Mouse (Mus musculus): ENCODE measurements around the gene Zfp61. TPM values are rescaled to one million over a fixed set of nuclear protein-coding genes. Genes with fewer than 3 reads are reported as not detected.

Gene Zfp61
- total and polyA plus RNA-seq, 2 experiments from 2014 or later = 3.4 to 6.8 TPM

- ATAC-seq (ENCODE audit: insufficient read depth, low read depth) (no peak), DNase-seq (ENCODE audit: low spot score) (peak; percentile 20)
- H3K4me1 ChIP-seq (ENCODE audit: control insufficient read depth, insufficient read depth) = no peaks in the 10 kb centered on the region
- TF ChIP-seq CTCF (IDR thresholded peaks at IDR 0.05; ENCODE audit: low read depth) (peak; percentile 67), EP300 (IDR thresholded peaks at IDR 0.05; ENCODE audit: low read depth) (no peak)
- no peak overlapping the region for H3K4me3 ChIP-seq (ENCODE audit: low read depth, low read length)
- H3K36me3 ChIP-seq (replicated peaks; ENCODE audit: control insufficient read depth, insufficient read depth, low read length) = no peaks in the 10 kb centered on the region
- H3K4me2 ChIP-seq (ENCODE audit: low read depth, low read length) = no peak overlapping the region
- no peaks in the 10 kb centered on the region for H3K9me3 ChIP-seq (replicated peaks; ENCODE audit: control insufficient read depth, low read length)
- H3K9ac ChIP-seq (replicated peaks; ENCODE audit: low read depth, low read length) = no peak overlapping the region
- WGBS = 9% methylated on average over 5 of the region's 5 CpGs
- no peak overlapping the region for H3K27ac ChIP-seq (ENCODE audit: low read depth)
- H3K27me3 ChIP-seq (ENCODE audit: control insufficient read depth, insufficient read depth, low read length) = peaks cover 20% of the 10 kb centered on the region
Observed at GRCm38 (mm10) chr7:24335699-24336309, 34.8 kb upstream of the Zfp61 start.

DNA sequence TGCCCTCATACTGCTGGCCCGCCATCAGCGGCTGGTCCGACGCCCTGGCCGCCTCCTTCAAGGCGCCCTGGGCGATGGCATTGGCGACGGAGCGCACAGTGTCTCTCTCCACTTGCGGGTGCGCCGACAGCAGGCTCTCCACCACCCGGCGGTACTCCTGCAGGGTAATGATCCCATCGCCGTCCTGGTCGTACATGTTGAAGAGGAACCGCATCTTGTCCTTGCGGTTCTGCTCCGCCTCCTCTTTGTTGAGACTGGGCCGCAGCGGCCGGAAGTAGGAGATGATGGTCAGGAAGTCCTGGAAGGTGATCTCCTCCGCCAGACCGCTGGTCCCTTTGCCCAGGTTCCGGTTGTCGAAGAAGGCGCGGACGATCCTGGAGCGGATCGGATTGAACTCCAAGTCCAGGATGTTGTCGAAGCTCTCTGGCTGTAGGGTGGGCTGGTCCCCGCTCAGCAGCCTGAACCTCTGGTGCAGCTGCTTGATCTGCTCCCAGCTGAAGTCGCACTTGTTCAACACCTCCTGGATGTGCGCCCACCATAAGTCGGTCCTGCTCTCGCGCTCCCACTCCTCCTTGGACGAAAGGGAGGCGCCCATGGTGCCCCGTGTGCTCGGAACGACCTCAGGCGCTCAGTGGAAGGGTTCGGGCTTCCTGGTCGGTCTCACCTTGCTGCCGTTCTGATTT lies 32.4 kb upstream of the Zfp61 start, which contains the start of gene Tescl:
TSS of gene Tescl (minus strand) at position 633 of the 683 bp plus-strand sequence.
- H3K36me3 ChIP-seq (replicated peaks; ENCODE audit: control insufficient read depth, insufficient read depth, low read length) = no peaks in the 10 kb centered on the region
- no peak for DNase-seq (ENCODE audit: low spot score)
- no peak for TF ChIP-seq EP300 (IDR thresholded peaks at IDR 0.05; ENCODE audit: low read depth)
- no peak for TF ChIP-seq CTCF (IDR thresholded peaks at IDR 0.05; ENCODE audit: low read depth)
- no peaks in the 10 kb centered on the region for H3K4me1 ChIP-seq (ENCODE audit: control insufficient read depth, insufficient read depth)
- peak within 1 kb of the TSS; percentile 28; the same call in 1 of the 2 replicates for H3K4me2 ChIP-seq (ENCODE audit: low read depth, low read length)
- H3K27ac ChIP-seq (ENCODE audit: low read depth) = no peak within 1 kb of the TSS
- H3K9me3 ChIP-seq (replicated peaks; ENCODE audit: control insufficient read depth, low read length) = no peaks in the 10 kb centered on the region
- WGBS = 32% methylated on average over 49 of the region's 49 CpGs
- peaks cover 20% of the 10 kb centered on the region for H3K27me3 ChIP-seq (ENCODE audit: control insufficient read depth, insufficient read depth, low read length)
- peak within 1 kb of the TSS; percentile 18; the same call in 1 of the 2 replicates for H3K4me3 ChIP-seq (ENCODE audit: low read depth, low read length)
- ATAC-seq (ENCODE audit: insufficient read depth, low read depth) = no peak
- H3K9ac ChIP-seq (replicated peaks; ENCODE audit: low read depth, low read length) = no peak within 1 kb of the TSS

GRCm38 (mm10) chr7:24327281-24327975 lies 26.4 kb upstream of the Zfp61 start:
- DNase-seq (ENCODE audit: low spot score) (no peak), ATAC-seq (ENCODE audit: insufficient read depth, low read depth) (no peak)
- WGBS = 75% methylated on average over 14 of the region's 14 CpGs
- Histone ChIP-seq H3K4me3 (ENCODE audit: low read depth, low read length) (no peak overlapping the region), H3K27ac (ENCODE audit: low read depth) (no peak overlapping the region), H3K4me1 (ENCODE audit: control insufficient read depth, insufficient read depth) (no peaks in the 10 kb centered on the region), H3K9me3 (replicated peaks; ENCODE audit: control insufficient read depth, low read length) (peaks cover 10% of the 10 kb centered on the region; the same call in 1 of the 2 replicates), H3K9ac (replicated peaks; ENCODE audit: low read depth, low read length) (no peak overlapping the region), H3K36me3 (replicated peaks; ENCODE audit: control insufficient read depth, insufficient read depth, low read length) (no peaks in the 10 kb centered on the region), H3K4me2 (ENCODE audit: low read depth, low read length) (no peak overlapping the region), H3K27me3 (ENCODE audit: control insufficient read depth, insufficient read depth, low read length) (peaks cover 5% of the 10 kb centered on the region; the same call in 1 of the 2 replicates)
- TF ChIP-seq CTCF (IDR thresholded peaks at IDR 0.05; ENCODE audit: low read depth) (no peak), EP300 (IDR thresholded peaks at IDR 0.05; ENCODE audit: low read depth) (no peak)

DNA sequence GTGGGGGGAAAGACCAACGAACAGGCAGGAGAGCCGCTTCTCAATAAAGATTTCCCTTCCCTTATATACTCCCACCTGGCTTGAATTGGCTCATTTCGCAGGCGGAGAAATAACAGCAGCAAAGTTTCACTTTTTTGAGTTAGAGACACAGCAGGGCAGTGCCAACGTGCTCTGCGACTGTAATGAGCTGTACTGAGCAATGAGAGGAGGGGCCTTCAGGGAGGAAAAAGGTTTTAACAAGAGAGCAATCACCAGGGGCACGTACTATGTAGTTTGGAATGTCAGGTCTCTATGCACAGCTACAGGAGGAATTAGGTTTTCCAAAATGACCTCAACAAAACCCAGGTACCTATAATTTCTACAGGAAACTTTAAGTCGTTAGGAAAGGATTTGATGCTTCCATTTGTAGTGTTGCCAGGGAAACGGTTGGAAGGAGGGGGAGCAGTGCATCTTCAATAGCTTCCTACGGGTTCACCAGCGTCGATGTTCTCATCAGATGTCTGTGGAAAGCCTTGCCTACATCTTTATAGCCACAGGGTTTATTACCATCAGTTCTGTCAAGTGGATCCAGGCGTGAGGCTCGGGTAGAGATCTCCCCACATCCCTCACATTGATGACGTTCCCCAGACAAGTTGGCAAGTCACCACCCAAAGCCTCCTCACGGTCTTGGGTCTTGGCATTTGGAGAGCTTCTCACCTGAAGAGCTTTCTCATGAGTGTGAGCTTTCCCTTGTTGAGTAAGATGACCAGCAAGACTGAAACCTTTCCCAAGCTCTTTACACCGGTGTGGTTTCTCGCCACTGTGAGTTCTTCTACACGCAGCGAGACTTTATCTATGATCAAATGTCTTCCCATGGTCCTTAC lies 25.5 kb upstream of the Zfp61 start:
- Histone ChIP-seq H3K4me2 (ENCODE audit: low read depth, low read length) (peak overlapping the region; percentile 60), H3K9me3 (replicated peaks; ENCODE audit: control insufficient read depth, low read length) (peaks cover 10% of the 10 kb centered on the region; the same call in 1 of the 2 replicates), H3K9ac (replicated peaks; ENCODE audit: low read depth, low read length) (no peak overlapping the region), H3K27ac (ENCODE audit: low read depth) (no peak overlapping the region), H3K4me3 (ENCODE audit: low read depth, low read length) (peak overlapping the region; percentile 31), H3K36me3 (replicated peaks; ENCODE audit: control insufficient read depth, insufficient read depth, low read length) (no peaks in the 10 kb centered on the region), H3K4me1 (ENCODE audit: control insufficient read depth, insufficient read depth) (no peaks in the 10 kb centered on the region), H3K27me3 (ENCODE audit: control insufficient read depth, insufficient read depth, low read length) (peaks cover 5% of the 10 kb centered on the region; the same call in 1 of the 2 replicates)
- 49% methylated on average over 20 of the region's 20 CpGs for WGBS
- ATAC-seq (ENCODE audit: insufficient read depth, low read depth) (no peak), DNase-seq (ENCODE audit: low spot score) (no peak)
- TF ChIP-seq EP300 (IDR thresholded peaks at IDR 0.05; ENCODE audit: low read depth) (no peak), CTCF (IDR thresholded peaks at IDR 0.05; ENCODE audit: low read depth) (no peak)

DNA sequence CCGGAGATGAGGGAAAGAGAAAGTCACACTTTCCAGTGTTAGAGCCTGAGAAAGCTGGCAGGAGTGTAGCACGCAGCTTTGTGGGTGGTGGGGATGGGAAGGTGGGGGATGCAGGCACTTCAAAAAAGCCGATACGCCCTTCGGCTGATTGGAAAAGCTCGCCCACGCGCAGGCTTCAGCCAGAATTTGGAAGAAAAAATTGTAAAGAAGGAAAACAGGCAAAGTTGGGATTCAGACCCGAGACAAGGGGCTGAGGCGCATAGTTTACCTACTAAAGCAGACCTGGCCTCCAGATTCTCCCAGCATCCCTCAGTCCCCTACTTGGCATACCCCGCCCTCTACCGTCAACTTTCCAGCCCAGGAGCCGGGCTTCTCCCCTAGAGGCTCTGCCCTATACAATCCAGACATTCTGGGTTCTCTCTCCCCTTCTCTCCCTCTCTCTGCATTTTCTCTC lies 24.7 kb upstream of the Zfp61 start:
- Histone ChIP-seq H3K9ac (replicated peaks; ENCODE audit: low read depth, low read length) (no peak overlapping the region), H3K4me1 (ENCODE audit: control insufficient read depth, insufficient read depth) (no peaks in the 10 kb centered on the region), H3K4me3 (ENCODE audit: low read depth, low read length) (peak overlapping the region; percentile 31), H3K27me3 (ENCODE audit: control insufficient read depth, insufficient read depth, low read length) (peaks cover 5% of the 10 kb centered on the region; the same call in 1 of the 2 replicates), H3K4me2 (ENCODE audit: low read depth, low read length) (peak overlapping the region; percentile 60), H3K9me3 (replicated peaks; ENCODE audit: control insufficient read depth, low read length) (peaks cover 10% of the 10 kb centered on the region; the same call in 1 of the 2 replicates), H3K36me3 (replicated peaks; ENCODE audit: control insufficient read depth, insufficient read depth, low read length) (no peaks in the 10 kb centered on the region), H3K27ac (ENCODE audit: low read depth) (no peak overlapping the region)
- 4% methylated on average over 13 of the region's 13 CpGs for WGBS
- no peak for ATAC-seq (ENCODE audit: insufficient read depth, low read depth)
- TF ChIP-seq EP300 (IDR thresholded peaks at IDR 0.05; ENCODE audit: low read depth) (no peak), CTCF (IDR thresholded peaks at IDR 0.05; ENCODE audit: low read depth) (no peak)
- no peak for DNase-seq (ENCODE audit: low spot score)
